Mouse (Mus musculus) bone marrow macrophage, adult 2 months (primary cell): ENCODE results near the gene Pcbp3.

Source experiments
- CTCF ChIP-seq: IDR thresholded peaks from 2 replicates; pipeline ENCODE4 v1.5.1; 2012; ENCODE audit warnings: low read depth, mild to moderate bottlenecking, low read length, moderate library complexity
- POLR2A ChIP-seq: IDR thresholded peaks from 2 replicates; pipeline ENCODE4 v1.6.1; 2012; ENCODE audit warnings: mild to moderate bottlenecking, low read depth, low read length, borderline replicate concordance

- TF ChIP-seq CTCF (no peak), POLR2A (no peak)
These were observed 208.0 kb downstream of the Pcbp3 start for GRCm38 (mm10) chr10:76753640-76754039.
